Mouse (Mus musculus) liver, adult 2 months (tissue): Measurements from ENCODE around the gene Ppfia1. TPM values are rescaled to one million over a fixed set of nuclear protein-coding genes. Genes with fewer than 3 reads are reported as not detected.
A peak's percentile ranks its signal among the peaks of the same experiment; 100 is the strongest.

Source experiments
- DNase-seq: peaks from one replicate; pipeline ENCODE4 v3.0.0-alpha.2; 2011; ENCODE audit warnings: low read depth, low spot score; ENCODE audit errors: extremely low read depth
- H3K27ac ChIP-seq: fragments of 200-500 bp; replicated peaks from 2 replicates; pipeline ENCODE4 v1.5.1; 2012; ENCODE audit warnings: low read depth, mild to moderate bottlenecking, control low read depth, inconsistent platforms, low read length; ENCODE audit not compliant: insufficient read depth
- H3K27me3 ChIP-seq: fragments of 200-500 bp; 2 replicates; pipeline ENCODE4 v1.6.1; 2012; ENCODE audit warnings: mild to moderate bottlenecking, moderate library complexity, low read length, inconsistent platforms; ENCODE audit not compliant: control insufficient read depth, insufficient read depth
- H3K36me3 ChIP-seq: fragments of 200-500 bp; 2 replicates; pipeline ENCODE4 v1.6.1; 2012; ENCODE audit warnings: low read length, inconsistent platforms; ENCODE audit not compliant: control insufficient read depth, insufficient read depth
- H3K4me1 ChIP-seq: fragments of 200-500 bp; 2 replicates; pipeline ENCODE4 v1.6.1; 2011; ENCODE audit warnings: low read length; ENCODE audit not compliant: control insufficient read depth, insufficient read depth
- H3K4me3 ChIP-seq: fragments of 200-500 bp; 2 replicates; pipeline ENCODE4 v1.5.1; 2011; ENCODE audit warnings: low read depth, mild to moderate bottlenecking, control low read depth, low read length, moderate library complexity; ENCODE audit not compliant: insufficient read depth
- H3K79me2 ChIP-seq: fragments of 200-500 bp; 2 replicates; pipeline ENCODE4 v1.6.1; 2012; ENCODE audit warnings: inconsistent platforms, mild to moderate bottlenecking, low read length, moderate library complexity; ENCODE audit not compliant: control insufficient read depth, insufficient read depth
- H3K9ac ChIP-seq: fragments of 200-500 bp; 2 replicates; pipeline ENCODE4 v1.6.1; 2012; ENCODE audit warnings: low read depth, mild to moderate bottlenecking, control low read depth, inconsistent platforms, low read length
- CTCF ChIP-seq: fragments of 200-500 bp; IDR thresholded peaks from 2 replicates; pipeline ENCODE4 v1.5.1; 2011; ENCODE audit warnings: low read depth, low read length, control low read depth
- POLR2A ChIP-seq: fragments of 200-500 bp; IDR thresholded peaks from 2 replicates; pipeline ENCODE4 v1.6.1; 2011; ENCODE audit warnings: low read length, control low read depth; ENCODE audit not compliant: insufficient read depth; ENCODE audit errors: extremely low read depth
- WGBS: fragments of 180-500 bp; shearing (Covaris S2); methylation state at CpG from one replicate; pipeline ENCODE4 v1.1.7; 2018; 5-methylcytosine and 5-hydroxymethylcytosine counted together
- polyA plus RNA-seq: library from polyadenylated mRNA; depleted of rRNA; stranded (reverse); fragments of >200 nt; gene quantifications from 2 replicates; pipeline ENCODE4 v1.2.3, GENCODE M21; 2012; rRNA removed
- total RNA-seq: library from RNA; depleted of rRNA; stranded (reverse); fragments of >200 nt; gene quantifications from 2 replicates; pipeline ENCODE4 v1.2.3, GENCODE M21; 2014; rRNA removed

Ppfia1 gene
- total and polyA plus RNA-seq, 2 experiments = 14.5 to 22.0 TPM

DNA sequence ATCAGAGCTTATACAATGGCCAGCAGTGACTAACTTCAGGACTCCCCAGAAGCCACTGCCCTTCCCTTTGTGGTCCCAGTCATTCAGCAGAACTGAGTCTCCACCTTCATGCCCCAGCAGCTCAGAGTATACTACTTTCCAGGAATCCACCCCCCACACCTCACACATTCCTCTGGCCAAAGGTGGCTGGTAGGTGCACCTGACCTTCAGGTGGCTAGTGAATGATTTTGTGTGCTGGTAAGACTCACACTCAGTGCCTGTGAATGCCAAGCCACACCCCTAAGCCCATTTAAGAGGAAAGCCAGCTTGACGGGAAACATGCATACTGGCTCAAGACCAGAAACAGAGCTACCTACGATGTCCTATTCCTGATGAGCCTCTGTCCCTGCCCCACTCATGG lies 120.6 kb downstream of the Ppfia1 start:
- H3K9ac ChIP-seq = no peak overlapping the region
- TF ChIP-seq POLR2A (no peak), CTCF (no peak)
- H3K27me3 ChIP-seq = no peaks in the 10 kb centered on the region
- H3K27ac ChIP-seq = no peak overlapping the region
- WGBS = 68% methylated on average over 2 of the region's 2 CpGs
- no peak for DNase-seq
- no peaks in the 10 kb centered on the region for H3K79me2 ChIP-seq
- H3K4me1 ChIP-seq = no peaks in the 10 kb centered on the region
- H3K36me3 ChIP-seq = peaks cover 4% of the 10 kb centered on the region; the same call in 1 of the 2 replicates
- no peak overlapping the region for H3K4me3 ChIP-seq

DNA sequence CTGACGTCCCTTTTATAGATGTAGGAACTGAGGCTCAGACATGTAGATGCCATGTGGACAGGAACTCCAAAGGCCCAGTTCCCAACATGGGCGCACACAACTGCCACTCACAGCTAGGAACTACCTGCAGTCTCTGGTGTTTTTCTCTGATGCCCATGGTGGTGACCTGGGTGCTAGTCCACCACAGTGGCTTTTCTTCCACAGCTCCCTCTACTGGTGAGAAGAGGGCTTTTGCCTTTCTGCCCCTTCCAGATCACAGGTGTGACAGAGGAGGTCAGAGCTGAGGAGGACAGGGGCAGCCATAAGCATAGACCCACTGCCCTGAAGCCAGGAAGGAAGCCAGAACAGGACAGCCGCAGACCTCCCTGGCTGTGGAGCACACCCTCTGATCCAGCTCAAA lies 126.1 kb downstream of the Ppfia1 start:
- H3K27me3 ChIP-seq = no peaks in the 10 kb centered on the region
- TF ChIP-seq CTCF (peak; percentile 55), POLR2A (no peak)
- H3K36me3 ChIP-seq = no peaks in the 10 kb centered on the region
- no peak overlapping the region for H3K27ac ChIP-seq
- no peak overlapping the region for H3K4me3 ChIP-seq
- DNase-seq = no peak
- H3K9ac ChIP-seq = no peak overlapping the region
- WGBS = 87% methylated on average over 3 of the region's 3 CpGs
- H3K79me2 ChIP-seq = no peaks in the 10 kb centered on the region
- peaks cover 1% of the 10 kb centered on the region; the same call in 1 of the 2 replicates for H3K4me1 ChIP-seq

Other genes with a start within 250 kb of the Ppfia1 start
- gene Cttn, start 82.7 kb downstream of the Ppfia1 start, total RNA-seq = 26.6 and 27.1 TPM in 2 replicates
- gene Cttn, start 82.7 kb downstream of the Ppfia1 start, polyA plus RNA-seq = 31.2 and 36.1 TPM in 2 replicates
- 2.3 and 2.5 TPM in 2 replicates for gene Fadd, start 28.7 kb upstream of the Ppfia1 start, total RNA-seq
- gene Fadd, start 28.7 kb upstream of the Ppfia1 start, polyA plus RNA-seq = 8.0 and 8.7 TPM in 2 replicates
- gene Ano1, start 198.2 kb upstream of the Ppfia1 start, total RNA-seq = 1.9 and 2.4 TPM in 2 replicates
- 0.97 and 1.6 TPM in 2 replicates for gene Ano1, start 198.2 kb upstream of the Ppfia1 start, polyA plus RNA-seq